ENCODE assay signal across 23 mouse cellular contexts in the genomic region with DNA sequence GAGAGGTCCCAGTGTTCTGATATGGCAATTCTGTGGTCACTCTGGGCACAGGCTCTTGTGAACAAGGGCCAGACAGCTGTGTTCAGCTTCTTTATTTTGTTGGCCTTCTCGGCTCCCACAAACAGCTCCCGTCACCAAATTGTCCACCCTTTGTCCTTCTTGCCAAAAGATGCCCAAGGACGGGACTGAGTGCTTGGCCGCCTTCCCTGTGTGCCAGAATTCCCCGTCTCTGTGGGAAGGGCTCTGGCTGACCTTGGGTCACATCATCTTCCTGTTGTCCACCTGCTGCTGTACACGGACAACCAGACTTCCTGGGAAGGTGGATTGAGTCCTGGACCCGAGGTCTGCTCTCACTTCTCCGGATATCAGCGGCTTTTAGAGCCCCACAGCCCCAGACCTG.
"Had no signal": no experiment of that assay in that cellular context is flagged by ENCODE, and none has a peak within 500 bp of the region (broad histone marks: within the 10 kb centered on the region; RNA-seq: fewer than 3 reads in every experiment).

No protein-coding gene starts in this region.

- ATAC-seq: liver, postnatal 0 days; lung, postnatal 0 days; midbrain, embryonic 15.5 days had no signal

- H3K9me3 ChIP-seq: kidney, embryonic 15.5 days; limb, embryonic 12.5 days; limb, embryonic 15.5 days; midbrain, embryonic 12.5 days; midbrain, embryonic 15.5 days; neural tube, embryonic 13.5 days had no signal

- H3K9ac ChIP-seq: kidney, embryonic 15.5 days; limb, embryonic 12.5 days; limb, embryonic 15.5 days; liver, embryonic 14.5 days; liver, postnatal 0 days; lung, embryonic 14.5 days; midbrain, embryonic 12.5 days; midbrain, embryonic 15.5 days; neural tube, embryonic 13.5 days had no signal

- H3K27ac ChIP-seq: kidney, embryonic 15.5 days; limb, embryonic 12.5 days; limb, embryonic 15.5 days; liver, embryonic 14.5 days; macrophage; midbrain, embryonic 12.5 days; midbrain, embryonic 15.5 days; neural tube, embryonic 13.5 days; stomach, postnatal 0 days had no signal

- H3K4me2 ChIP-seq: kidney, embryonic 15.5 days; limb, embryonic 12.5 days; limb, embryonic 15.5 days; liver, embryonic 11.5 days; lung, embryonic 14.5 days; midbrain, embryonic 12.5 days; midbrain, embryonic 15.5 days; neural tube, embryonic 13.5 days had no signal

- H3K4me1 ChIP-seq: kidney, embryonic 15.5 days; limb, embryonic 12.5 days; limb, embryonic 15.5 days; midbrain, embryonic 12.5 days; midbrain, embryonic 15.5 days had no signal

- H3K36me3 ChIP-seq: kidney, embryonic 15.5 days had no signal

- DNase-seq: kidney, adult 8-10 months; kidney, postnatal 10 days; kidney, postnatal 36 days; left cerebral cortex, postnatal 4 days; liver, postnatal 0 days; lung, embryonic 14.5 days; right cerebral cortex, adult 18-20 months; right cerebral cortex, postnatal 14 days; right cerebral cortex, postnatal 4 days; thymus, adult 2 months; thymus, postnatal 14 days; thymus, postnatal 4 days had no signal

- H3K4me3 ChIP-seq: kidney, embryonic 15.5 days; limb, embryonic 12.5 days; limb, embryonic 15.5 days; midbrain, embryonic 12.5 days; midbrain, embryonic 15.5 days; neural tube, embryonic 13.5 days had no signal

- H3K27me3 ChIP-seq: kidney, embryonic 15.5 days; limb, embryonic 15.5 days; midbrain, embryonic 12.5 days; midbrain, embryonic 15.5 days; neural tube, embryonic 13.5 days had no signal
